Mouse (Mus musculus) heart, postnatal 14 days (tissue): ENCODE data around the gene Rfx5. TPM values are rescaled to one million over a fixed set of nuclear protein-coding genes. Genes with fewer than 3 reads are reported as not detected.
"Not testable (repeated sequence)": the region's sequence is repeated elsewhere in the genome, so short reads cannot be mapped to it uniquely, and the experiment has no call there.

ENCODE experiments used
- DNase-seq, 2 experiments: peaks; one replicate each; pipeline ENCODE4 v3.0.0; 2021 to 2022
- intact Hi-C: fragments of 180-260 bp; cut with DNase I; formaldehyde crosslinking; loops from one replicate; pipeline ENCODE4 v1.15.1; 2025
- long read RNA-seq, 2 experiments: library from polyadenylated mRNA; stranded (forward); transcript quantifications; one replicate each; pipeline ENCODE4 v2.0.0; 2021
- total RNA-seq, 2 experiments: library from RNA; stranded (reverse); gene quantifications; 2 replicates each; pipeline ENCODE4 v1.2.3; 2021

Gene Rfx5
- total RNA-seq, result 1 to 10 TPM; 8.2 to 8.4 TPM
- long read RNA-seq, experiment 1, full-length matches to known transcripts, result 4 of 5 reads
- long read RNA-seq, experiment 1, partial matches to known transcripts, result 0 of 5 reads
- long read RNA-seq, experiment 1, other reads (novel, unspliced or antisense), result 1 of 5 reads
- long read RNA-seq, experiment 2, full-length matches to known transcripts, result 2 of 3 reads
- long read RNA-seq, experiment 2, partial matches to known transcripts, result 0 of 3 reads
- long read RNA-seq, experiment 2, other reads (novel, unspliced or antisense), result 1 of 3 reads

GRCm38 (mm10) chr3:94953764-94954616 is at the start of gene Rfx5:
TSS of gene Rfx5 (plus strand) at chr3:94954075.
- peak; percentile 83 to 91 for DNase-seq
- intact Hi-C loops, result loop anchor here (2.0 kb wide), 1 partner anchor 21 kb away; the partner anchor contains the start of gene Pi4kb

- not testable (repeated sequence) for DNase-seq
- intact Hi-C loops, result loop anchor here (10.0 kb wide), 1 partner anchor 290 kb away; no protein-coding TSS in a partner anchor
Observed at GRCm38 (mm10) chr3:94904759-94905158, 49.1 kb upstream of the Rfx5 start.

- intact Hi-C loops, result loop anchor here (10.0 kb wide), 1 partner anchor 292 kb away; no protein-coding TSS in a partner anchor
- DNase-seq, result no peak
Observed at GRCm38 (mm10) chr3:94906482-94906881, 47.4 kb upstream of the Rfx5 start.

- intact Hi-C loops, result no loop called here
- DNase-seq, result no peak
Observed at GRCm38 (mm10) chr3:94911050-94911693, 42.7 kb upstream of the Rfx5 start.

GRCm38 (mm10) chr3:94913801-94914200 is 40.1 kb upstream of the Rfx5 start:
- no peak for DNase-seq
- intact Hi-C loops, result no loop called here

- DNase-seq, result no peak
- intact Hi-C loops, result no loop called here
Observed at GRCm38 (mm10) chr3:94915903-94916741, 37.8 kb upstream of the Rfx5 start.

GRCm38 (mm10) chr3:94917816-94918361 is 36.0 kb upstream of the Rfx5 start:
- DNase-seq, result no peak
- intact Hi-C loops, result no loop called here

GRCm38 (mm10) chr3:94918845-94919244 is 35.0 kb upstream of the Rfx5 start:
- DNase-seq, result no peak

GRCm38 (mm10) chr3:94921104-94921503 is 32.8 kb upstream of the Rfx5 start:
- no peak for DNase-seq

More at GRCm38 (mm10) chr3:94918845-94919244, 35.0 kb upstream of the Rfx5 start:
- intact Hi-C loops, result no loop called here

GRCm38 (mm10) chr3:94922333-94922732 is 31.5 kb upstream of the Rfx5 start:
- intact Hi-C loops, result no loop called here
- no peak for DNase-seq

More at GRCm38 (mm10) chr3:94921104-94921503, 32.8 kb upstream of the Rfx5 start:
- intact Hi-C loops, result no loop called here

- intact Hi-C loops, result no loop called here
- no peak for DNase-seq
Observed at GRCm38 (mm10) chr3:94924688-94925087, 29.2 kb upstream of the Rfx5 start.

GRCm38 (mm10) chr3:94926301-94926736 is 27.6 kb upstream of the Rfx5 start:
- not testable (repeated sequence) for DNase-seq

GRCm38 (mm10) chr3:94928979-94929378 is 24.9 kb upstream of the Rfx5 start:
- intact Hi-C loops, DNase-seq: not testable (repeated sequence)

More at GRCm38 (mm10) chr3:94926301-94926736, 27.6 kb upstream of the Rfx5 start:
- intact Hi-C loops, result not testable (repeated sequence)

- intact Hi-C loops, result not testable (repeated sequence)
- peak; percentile 23 to 40 for DNase-seq
Observed at GRCm38 (mm10) chr3:94930386-94931266, 23.2 kb upstream of the Rfx5 start.

GRCm38 (mm10) chr3:94931427-94932082 is 22.3 kb upstream of the Rfx5 start:
- DNase-seq, intact Hi-C loops: not testable (repeated sequence)

- DNase-seq, intact Hi-C loops: not testable (repeated sequence)
Observed at GRCm38 (mm10) chr3:94932279-94932678, 21.6 kb upstream of the Rfx5 start.

- DNase-seq, result peak; percentile 88 to 93
- intact Hi-C loops, result no loop called here
Observed at GRCm38 (mm10) chr3:94932809-94933564, 20.9 kb upstream of the Rfx5 start, which contains the start of gene Selenbp1. TSS of gene Selenbp1 (plus strand) at chr3:94933056.
